Mouse (Mus musculus) heart, adult 8-10 months (tissue): ENCODE results near the gene Gm10053. TPM values are rescaled to one million over a fixed set of nuclear protein-coding genes. Genes with fewer than 3 reads are reported as not detected.
"Not testable (repeated sequence)": the region's sequence is repeated elsewhere in the genome, so short reads cannot be mapped to it uniquely, and the experiment has no call there.

Source experiments
- DNase-seq: peaks from one replicate; pipeline ENCODE4 v3.0.0; 2022; ENCODE audit warnings: low spot score
- total RNA-seq, 4 experiments: library from RNA; stranded (reverse); gene quantifications; 2 replicates each; pipeline ENCODE4 v1.2.4; 2022

The Gm10053 gene
- 1,000 to 10,000 TPM in 1 of 4 experiments, 100 to 1,000 TPM in 3; 952 to 1,033 (median 963) TPM for total RNA-seq

DNA sequence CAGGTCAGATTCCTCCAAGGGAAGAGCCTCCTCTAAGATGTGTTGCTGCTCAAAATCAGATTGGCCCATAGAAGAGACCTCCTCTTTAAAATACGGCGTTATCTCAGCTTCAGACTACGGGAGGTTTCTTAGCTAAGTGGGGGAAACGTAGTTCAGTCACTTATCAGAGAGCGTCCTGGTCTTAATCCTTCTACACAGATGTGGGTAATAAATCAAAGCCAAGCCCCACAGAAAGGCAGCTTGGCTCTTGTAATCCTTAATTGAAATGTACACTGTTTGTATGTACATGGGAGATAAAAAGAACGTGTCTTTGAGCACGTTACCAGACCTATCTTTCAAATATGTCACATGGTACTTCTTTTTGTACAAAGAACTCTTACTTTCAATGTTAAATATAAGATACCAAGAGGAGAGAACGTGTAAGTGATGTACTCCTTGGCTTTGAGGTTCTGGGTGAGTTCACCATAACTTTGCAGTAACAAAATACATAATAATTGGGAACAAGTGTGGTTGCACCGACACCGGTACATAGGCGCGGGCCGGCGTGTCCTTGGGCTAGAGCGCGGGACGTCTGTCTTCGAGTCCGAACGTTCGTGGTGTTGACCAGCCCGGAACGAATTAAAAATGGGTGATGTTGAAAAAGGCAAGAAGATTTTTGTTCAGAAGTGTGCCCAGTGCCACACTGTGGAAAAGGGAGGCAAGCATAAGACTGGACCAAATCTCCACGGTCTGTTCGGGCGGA is at the start of gene Gm10053:
Gene Gm10053 (plus strand): TSS at position 558 of the 742 bp plus-strand sequence.
- DNase-seq: not testable (repeated sequence)

DNA sequence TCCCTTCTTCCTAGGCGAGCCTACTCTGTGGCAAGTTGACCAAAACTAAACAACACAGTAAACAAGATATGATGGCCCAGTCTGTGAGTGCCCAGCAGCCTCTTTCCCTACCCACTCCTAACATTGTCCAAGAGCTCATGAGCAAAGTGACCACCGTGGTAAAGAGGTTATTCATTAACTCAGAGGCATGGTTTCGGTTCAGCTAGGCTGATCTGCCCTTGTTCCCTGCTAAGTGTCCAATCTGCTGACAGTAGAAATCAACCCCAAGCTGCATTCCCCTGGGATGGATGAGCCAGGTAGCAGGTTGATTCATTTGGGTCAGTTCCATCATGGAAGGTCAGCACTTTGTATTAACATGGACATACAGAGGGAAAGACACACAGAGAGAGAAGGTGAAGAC is 33.4 kb upstream of the Gm10053 start:
- DNase-seq: no peak

DNA sequence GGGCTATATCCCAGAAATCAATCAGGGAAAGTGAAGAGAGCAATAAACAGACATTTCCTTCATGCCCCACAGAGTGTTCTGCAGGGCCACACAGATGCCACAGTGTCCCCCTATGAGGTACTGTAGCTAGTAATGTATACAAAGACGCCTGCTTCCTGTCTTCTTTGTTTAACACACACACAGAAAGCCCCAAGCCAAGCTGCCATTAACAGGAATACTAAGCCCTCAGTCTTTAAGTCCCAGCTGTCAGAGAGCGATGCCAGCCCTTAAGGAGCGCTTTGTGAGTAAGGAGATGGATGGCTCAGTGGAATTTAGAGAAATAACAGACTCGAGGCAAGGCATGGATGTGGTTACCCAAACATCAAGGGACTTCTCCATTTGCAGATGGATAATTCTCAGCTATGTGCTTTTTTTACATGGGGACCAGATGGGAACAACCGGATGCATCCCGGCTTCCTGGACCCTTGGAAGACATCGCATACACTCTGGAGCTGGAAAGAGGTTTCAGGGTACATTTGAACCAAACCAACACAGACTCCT is 30.4 kb upstream of the Gm10053 start:
- no peak for DNase-seq

DNA sequence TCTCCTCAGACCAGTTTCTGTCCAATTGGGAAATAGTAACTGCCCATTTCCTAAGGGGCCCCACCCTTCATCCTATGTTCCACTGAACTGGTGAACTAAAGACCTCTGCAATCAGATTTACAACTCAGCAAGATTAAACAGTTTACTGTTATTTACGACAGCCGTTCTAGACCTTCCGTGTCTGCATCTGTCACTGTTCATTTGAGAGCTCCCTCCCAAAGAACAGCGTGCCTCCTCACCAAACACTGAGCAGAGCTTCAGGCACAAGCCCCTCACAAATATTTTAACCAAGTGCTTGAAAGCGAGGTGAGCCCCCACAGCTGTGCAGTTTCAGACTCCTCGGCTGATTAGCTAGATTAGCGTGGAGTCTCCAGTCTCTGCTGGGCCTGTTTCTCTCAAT is 27.1 kb upstream of the Gm10053 start:
- DNase-seq: no peak

GRCm38 (mm10) chr19:24848844-24849243 is 26.6 kb upstream of the Gm10053 start:
- no peak for DNase-seq

DNA sequence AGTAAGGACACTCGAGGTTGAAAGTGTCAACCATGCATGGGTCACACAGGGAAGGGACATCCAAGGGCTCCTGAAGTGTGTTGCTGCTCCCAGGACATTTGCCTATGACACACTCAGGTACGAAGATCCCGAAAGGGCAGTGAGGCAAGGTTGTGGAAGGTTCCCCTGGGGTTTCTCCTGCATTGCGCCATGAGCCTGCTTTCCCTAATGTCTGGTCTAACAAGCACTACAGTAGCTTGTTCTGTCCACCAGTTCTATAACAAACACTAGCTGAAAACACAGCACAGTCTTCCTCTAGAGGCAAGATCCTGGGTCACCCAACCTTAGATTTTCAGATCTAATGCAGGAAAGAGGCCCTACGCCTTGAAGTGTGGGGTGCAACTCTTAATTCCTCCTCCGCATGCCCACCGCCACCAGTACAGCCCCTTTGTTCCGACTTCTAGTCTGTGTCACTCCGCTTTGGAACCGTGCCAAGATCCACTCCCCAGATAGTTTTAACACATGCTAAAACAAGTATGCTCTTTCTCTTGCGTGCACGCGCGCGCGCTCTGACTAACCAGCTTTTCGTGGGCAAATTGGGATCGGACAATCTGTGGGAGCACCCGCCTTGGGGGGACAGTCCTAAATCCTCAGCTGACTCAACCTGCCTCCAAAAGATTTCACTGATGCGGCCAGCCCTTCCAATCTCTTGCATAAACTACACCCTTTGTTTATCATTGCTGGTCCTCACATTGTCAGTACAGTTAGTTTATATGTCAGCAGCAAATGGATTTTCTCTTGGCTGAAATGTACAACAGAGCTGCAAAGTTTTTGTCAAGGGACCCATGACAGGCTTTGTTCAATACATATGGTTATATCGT is 23.8 kb upstream of the Gm10053 start:
- peak; percentile 70 for DNase-seq

DNA sequence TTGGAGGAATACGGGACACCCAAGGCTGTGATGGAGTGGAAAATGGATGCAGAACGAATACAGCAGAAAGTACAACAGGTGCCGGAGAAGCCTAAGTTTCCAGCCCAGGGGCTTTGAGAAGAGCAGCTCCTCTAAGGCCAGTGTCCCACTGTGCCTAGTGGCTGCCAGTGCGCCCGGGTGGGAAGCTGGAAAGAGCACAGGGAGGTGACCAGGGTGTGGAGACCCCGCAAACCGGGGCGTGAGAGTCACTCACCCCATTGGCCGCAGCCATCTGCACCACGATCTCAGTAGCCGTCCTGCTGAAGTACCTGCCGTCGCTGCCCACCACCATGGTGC is 14.2 kb upstream of the Gm10053 start:
- no peak for DNase-seq

- peak; percentile 51 for DNase-seq
These were observed 13.7 kb upstream of the Gm10053 start, which contains the start of gene Pgm5 for GRCm38 (mm10) chr19:24861612-24862451. Gene Pgm5 (minus strand): TSS chr19:24861855.

DNA sequence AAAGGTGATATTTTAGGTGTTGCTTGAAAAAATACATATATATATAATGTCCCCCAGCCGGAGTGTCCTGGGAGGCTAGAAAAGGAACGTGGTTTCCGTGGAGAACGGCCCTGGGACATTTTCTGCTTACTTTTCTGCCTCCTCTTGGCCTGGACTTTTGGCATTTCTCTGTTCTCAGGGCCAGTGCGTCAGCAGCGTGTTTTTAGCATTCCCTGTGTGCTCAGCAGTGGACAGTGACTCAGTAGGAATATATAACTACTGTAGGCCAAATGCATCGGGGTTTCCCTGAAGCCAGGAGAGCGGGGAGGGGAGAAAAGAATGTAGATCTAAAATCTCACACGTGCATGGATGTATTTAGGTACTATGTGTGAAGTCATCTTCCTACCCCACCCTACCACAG is 10.1 kb upstream of the Gm10053 start:
- no peak for DNase-seq

DNA sequence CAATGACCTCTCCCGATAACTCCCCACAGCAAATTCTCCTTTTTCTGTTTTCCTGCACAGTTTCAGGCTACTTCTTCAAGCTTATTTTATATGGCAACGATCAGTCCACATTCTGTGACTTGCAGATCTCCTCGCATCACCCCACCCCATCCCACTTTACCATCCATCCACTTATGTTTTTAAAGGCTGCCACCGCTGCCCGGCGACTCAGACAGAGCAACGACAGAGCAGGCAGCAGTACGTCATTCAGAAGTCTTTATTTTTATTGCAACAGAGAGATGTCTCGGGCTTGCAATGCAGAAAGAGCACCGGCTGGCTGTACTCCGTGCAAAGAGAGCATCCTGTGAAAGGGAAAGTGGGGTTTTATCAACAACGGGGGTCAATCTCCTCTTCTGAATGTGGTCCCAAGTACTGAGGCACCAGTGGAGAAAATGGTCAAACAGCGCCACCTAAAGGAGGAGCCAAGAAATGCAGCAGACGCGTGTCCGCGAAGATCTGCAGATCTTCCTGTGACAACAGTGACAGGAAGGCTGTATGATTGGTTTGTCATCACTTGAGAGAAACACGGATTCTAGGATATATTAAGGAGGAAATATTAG is 4.3 kb upstream of the Gm10053 start:
- DNase-seq: peak; percentile 63

DNA sequence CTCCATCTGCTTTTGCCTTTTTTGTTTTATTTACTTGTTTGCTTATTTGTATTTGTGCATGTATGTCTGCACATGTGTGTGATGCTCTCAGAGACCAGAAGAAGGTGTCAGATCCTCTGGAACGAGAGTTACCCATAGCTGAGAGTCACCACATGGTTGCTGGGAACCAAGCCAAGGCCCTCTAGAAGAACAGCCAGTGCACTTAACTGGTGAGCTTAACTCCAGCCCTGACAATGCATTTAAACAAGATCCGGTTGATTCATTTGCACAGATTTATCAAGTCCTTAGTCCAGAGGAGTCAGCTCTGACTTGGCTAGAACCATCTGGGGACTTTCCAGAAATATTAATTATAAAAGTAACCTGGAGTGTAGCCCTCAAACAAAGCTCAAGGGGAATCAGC is 1.6 kb upstream of the Gm10053 start:
- peak; percentile 15 for DNase-seq

DNA sequence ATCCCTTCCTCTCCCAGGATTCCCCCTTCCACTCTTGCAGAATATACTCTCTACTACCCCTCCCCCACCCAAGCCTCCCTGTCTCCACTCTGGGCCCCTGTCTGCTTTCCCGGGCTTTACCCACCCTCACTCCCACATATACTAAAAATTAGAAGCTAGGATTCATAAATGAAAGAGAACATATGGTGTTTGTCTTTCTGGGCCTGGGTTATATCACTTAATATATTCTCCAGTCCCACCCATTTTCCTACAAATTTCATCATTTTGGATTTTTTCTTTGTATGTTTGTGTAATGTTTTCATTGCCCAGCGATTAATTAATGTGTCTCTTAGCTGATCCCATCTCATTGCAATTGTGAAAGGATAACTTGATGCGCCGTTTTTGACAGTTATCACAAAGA is 5.8 kb downstream of the Gm10053 start:
- no peak for DNase-seq

DNA sequence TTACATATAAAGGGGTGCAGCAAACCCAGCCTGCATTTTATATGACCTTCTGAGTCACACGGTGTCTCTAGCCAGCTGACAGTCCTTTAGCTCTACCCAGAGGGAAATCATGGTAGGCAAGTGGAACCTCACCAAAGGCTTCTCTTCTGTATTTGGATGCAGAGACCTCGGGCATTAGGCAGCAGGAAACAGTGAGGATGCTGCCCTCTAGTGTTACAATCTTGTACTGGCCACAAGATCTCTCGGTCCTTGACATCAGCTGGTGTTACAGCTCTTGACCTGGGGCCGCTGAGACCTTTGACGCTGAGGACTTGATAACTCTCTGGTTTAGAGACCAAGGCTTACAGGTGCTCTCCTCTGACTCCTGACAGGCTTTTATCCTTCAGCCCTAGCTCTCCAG is 10.0 kb downstream of the Gm10053 start:
- peak; percentile 50 for DNase-seq

DNA sequence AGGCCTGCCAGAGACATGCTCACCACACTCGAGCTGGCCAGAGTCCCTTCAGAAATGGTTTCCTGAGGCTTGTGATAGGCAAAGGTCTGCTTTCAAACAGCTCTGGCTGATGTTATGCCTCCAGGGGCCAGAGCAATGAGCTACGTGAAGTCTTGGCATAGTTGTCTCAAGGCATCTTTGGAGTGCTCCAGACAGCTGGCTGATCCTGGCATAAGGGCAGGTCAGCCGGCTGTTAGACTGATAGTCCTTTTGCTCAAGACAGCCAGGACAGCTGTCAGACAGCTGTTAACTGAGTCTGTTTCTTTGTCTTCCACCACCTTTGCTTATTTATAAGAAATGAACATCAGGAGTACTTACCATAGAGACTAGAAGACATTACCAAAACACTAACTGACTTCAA is 11.4 kb downstream of the Gm10053 start:
- DNase-seq: no peak

DNA sequence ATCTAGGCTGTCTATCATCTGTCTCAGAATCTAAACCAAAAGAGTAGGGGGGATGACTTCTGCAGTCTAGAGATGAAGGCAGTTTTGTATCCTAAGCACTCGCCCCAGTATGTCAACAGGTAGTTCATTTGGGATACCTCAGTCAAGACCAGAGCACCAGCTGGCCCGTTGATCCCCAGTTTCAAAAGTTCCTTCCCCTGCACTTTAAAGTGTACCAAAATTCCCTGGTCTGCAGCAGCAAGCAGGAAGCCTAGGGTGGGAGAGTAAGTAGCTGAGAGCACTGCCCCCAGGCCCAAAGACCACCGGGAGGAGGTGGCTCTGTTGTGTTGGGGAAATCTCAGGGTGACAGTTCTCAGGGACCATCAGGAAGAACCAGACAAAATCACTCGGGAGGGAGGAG is 21.1 kb downstream of the Gm10053 start:
- no peak for DNase-seq

GRCm38 (mm10) chr19:24897006-24897895 is 21.8 kb downstream of the Gm10053 start:
- no peak for DNase-seq

- DNase-seq: no peak
These were observed 22.6 kb downstream of the Gm10053 start for GRCm38 (mm10) chr19:24897896-24898736.

DNA sequence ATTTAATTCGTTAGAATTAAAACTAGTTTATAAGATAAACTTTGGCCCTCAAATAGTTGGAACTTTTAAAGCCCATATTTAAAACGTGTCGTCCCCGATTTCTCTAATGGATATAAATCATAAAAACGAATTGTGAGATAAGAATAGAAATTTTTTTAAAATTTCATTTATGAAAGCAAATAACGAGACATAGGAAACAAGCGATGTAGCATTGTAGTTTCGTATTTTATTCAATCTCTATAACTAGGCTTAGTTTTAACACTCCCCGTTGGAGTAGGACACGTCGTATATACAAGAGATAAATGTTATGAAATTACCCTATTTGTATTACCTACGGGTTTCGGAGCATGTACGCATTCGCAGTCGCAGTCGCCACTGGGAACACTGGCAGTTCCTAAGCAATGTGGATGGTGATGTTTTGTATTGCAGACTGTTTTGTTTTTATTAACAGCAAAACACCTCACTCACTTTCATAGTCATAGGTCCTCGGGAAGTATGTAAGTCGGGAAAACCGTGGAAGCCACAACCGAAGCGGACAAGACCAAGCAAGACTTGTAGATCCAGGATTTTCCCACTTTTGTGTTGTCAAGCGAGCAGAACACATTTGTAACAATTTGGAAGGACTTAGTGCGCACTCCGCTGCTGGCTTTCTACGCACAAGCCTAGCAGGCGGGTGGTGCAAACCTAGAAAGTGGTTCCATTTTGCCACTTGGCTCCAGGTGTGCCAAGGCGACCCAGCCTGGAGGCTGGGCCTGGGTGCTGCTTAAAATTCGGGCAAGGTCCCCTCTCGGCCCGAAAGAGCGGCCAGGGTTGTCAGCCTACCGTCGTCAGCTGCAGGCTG is 23.5 kb downstream of the Gm10053 start:
- DNase-seq: no peak
